Mouse (Mus musculus): Measurements from ENCODE around the gene Magi1.

Magi1 gene

DNA sequence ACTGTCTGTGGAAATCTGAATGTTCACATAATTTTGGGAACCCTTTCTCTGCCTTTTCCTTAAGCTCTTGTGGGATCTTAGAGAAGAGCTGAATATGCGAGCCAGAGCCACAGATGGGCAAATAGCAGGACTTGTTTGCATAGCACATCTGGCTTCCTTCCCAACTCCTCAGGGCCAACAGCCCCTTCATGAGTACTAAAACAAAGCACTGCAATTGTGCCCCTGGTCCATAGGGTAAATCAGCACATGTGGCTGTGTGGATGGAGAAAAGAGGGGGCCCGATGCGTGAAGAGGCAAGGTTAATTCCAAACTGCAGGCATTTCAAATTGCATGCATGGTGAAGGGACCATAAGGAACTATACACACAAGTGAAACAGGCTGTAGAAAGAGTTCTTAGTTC, 180.1 kb downstream of the Magi1 start:
- DNase-seq, result no peak

DNA sequence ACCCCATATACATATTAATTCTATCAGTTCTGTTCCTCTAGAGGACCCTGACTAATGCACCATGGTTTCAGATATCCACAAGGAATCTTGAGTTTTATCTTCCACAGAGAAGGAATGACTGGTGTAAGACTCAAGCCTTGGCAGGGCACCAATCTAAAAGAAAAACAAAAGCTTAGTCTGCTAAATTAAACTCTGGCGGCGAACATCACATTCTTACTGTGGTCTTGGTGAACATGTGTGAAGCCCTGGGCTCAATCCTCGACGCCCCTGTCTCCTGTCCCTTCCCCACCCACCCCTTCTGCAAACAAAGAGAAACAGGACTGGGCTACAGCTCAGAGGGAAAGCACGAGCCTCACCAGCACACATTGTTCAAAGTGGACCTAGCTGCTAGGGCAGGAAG, 182.5 kb downstream of the Magi1 start:
- no peak for DNase-seq

DNA sequence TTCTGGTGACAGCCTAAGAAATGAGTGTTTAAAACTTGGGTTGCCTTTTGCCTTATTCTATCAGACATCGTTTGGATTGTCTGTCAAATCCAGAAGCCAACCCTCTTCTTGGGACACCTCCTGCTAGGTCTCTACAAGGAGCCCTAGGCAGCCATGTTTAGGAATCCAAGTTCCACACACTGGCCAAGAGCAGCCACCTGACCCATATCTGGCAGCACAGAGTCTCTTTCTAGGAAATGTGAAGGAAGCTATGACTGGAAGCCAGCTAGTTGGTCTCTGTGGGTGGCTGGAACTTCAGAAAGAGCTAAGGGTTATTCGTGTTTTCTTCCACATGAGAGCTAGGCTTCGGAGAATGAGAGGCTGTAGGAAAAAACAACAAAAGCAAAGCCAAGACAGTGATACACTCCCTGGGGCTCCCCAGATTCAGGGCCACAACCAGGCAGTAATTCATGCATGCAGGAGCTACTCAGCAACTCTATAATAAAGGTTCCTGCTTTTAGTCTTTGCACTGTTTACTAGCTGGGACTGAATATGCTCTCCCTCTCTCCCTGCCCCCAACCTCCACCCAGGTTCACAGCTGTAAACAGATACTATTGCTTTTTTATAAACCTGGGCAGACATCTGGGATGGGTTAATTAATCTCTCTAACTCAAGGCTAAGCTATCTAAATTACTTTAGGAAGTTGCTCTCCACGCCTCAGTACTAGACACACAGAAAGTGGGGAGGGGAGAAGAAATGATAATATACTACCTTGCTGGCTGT, 188.6 kb downstream of the Magi1 start:
- DNase-seq, result no peak

DNA sequence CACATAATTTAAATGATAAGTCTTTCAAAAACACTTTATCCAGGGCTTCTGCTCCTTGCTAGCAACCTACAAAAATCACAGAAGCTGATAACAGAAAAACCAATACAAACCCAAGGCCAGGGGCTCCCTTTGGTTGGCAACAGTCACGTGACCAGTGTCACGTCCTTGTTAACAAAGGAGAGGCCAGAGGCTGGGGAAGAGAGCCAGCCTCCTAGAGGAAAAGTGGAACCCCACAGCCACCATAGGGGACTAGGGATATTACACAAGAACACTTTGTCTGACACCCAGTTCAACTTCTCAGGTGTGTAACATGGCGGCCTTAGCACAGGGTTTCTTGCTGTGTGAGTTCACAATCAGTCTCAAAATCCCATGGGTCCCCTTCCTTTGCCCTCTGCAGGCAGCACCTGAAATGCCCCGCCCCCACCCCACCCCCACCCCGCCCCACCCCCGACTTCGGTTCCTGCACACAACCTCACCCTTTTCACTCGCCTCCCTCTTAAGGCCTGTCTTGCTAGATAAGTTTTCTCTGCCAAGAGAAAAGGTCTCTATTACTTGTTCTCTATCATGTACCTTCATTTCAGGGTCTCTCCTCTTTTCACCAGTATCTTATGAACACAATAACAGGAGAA, 190.6 kb downstream of the Magi1 start:
- no peak for DNase-seq

DNA sequence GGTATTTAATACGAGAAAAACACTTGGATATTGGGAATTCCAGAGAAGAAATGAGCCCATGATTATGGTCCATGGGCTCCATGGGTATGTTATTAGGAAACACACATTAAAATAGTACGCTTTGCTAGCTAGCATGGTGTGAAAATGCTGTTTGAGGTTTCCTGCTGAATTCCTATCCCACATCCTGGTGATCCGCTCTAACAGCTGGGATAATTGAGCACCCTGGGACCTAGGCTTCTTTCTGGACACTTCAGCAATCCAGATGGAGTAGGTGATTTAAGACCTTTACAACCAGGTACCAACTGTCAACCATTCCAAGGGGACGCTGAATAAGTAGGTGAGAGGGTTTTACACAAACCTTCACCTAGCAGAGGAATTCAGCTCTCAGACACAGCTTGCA, 191.2 kb downstream of the Magi1 start:
- DNase-seq, result no peak

DNA sequence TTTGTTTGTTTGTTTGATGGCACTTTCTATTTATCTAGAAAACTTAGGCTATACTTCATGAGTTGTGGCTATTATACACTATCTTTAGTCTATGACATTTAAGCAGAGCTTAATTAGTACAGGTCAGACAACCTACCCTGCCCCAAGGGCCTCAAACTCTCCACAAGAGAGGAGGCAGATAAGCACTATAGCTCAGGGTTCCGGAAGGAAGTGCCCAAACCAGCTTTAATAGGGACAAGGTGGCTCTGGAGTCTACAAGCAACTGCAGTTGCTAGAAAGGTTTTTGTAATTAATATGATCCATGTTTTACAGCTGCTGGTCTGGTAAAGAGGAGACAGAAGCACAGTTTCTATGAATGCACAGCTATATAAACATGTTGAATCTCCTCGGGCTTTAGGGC, 196.9 kb downstream of the Magi1 start:
- DNase-seq, result no peak

DNA sequence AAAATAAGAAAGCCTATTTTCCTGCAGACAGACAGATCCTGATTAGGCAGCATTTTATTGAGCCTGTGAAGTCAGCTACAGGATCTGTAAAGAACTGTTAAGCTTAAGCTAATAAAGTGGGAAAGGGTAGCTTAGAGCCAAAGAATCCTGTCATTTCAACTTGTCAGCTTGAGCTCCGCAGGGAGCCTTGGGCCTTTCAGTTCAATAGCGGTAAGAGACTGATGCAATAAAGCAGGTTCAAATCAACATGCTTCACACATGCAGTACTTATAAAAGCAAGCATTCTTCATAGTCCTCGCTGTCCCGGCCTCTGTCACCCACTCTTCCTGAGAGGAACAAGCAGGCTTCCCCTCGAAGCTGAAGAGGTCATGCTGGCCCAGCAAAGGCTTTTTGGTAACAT, 199.0 kb downstream of the Magi1 start:
- peak; percentile 27 for DNase-seq

DNA sequence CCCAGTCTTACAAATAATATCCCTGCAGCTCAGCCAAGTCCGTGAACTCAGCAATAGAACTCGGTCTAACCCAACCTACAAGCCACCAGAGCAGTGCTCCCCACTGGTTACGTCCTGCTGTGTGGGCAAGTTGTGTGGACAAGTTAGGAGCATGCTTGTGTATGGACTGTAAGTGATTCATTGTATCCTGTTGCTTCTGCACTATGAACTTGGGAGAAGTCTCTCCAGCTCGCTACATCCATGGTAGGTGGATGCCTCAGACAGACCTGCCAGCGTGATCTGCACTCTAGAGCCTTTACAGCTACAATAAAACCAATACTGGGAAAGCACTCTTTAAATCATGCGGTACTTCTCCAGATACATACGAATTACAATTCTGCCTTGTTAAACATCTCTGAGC, 200.3 kb downstream of the Magi1 start:
- no peak for DNase-seq

DNA sequence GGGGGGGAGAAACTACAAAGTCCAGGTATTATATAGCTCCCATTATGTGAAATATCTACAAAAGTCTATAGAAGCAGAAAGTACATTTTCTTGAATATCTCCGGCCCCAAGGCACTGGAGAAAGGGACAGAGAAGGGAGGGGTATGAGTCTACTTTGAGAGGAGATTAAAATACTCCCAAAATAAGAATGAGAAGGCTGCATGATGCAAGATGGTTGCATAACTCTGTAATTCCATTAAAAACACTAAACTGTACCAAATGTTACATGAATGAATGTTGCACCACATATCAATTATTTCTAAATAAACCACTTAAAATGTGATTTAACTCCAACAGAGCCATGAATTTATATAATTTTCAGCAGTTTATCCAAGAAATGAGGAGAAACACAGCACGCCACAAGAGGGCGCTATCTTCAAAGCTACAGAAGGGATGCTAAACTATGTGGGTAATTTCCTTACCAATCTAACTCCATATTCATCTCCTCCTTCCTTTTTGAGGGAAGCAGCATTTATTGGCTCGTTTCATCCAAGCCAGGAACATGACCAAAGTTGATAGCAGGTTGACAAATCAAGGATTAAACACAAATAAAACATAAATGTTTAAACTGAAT, 202.7 kb downstream of the Magi1 start:
- peak; percentile 85 for DNase-seq

DNA sequence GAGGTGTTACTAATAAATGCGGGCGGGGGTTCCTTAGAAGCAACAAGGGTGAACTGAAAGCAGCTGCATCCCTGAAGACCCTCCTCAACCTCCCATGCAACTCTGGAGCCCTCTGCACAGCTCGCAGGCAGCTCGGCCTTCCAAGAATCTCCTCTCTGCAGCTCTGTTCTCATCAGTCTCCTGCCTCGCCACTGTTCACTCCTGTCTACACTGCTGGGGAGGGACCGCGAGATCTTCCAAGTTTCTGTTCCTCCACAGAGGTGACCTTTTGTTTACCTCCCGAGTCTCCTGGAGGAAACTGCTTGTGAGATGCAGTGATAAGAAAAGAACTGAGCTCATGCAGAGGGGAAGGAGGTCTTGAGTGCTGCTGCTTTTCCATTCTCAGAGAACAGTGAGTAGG, 204.8 kb downstream of the Magi1 start:
- DNase-seq, result no peak

DNA sequence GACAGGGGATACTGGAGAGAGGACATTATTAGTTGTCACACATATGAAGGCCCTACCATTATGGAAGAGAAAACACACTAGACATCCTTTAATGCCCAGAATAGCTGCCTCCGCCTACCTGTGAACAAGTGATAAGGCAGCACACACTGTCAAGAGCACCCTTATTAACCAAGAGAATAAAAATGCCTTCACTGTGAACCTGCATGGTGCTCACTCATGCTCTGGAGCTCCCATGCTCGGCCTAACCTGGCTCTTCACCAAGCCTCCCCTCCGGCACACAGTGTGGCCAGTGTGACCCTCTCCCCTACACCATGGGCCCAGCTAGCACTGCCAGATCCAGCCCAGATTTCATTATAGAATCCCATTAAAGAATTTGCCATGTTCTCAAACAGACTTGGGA, 206.7 kb downstream of the Magi1 start:
- no peak for DNase-seq

DNA sequence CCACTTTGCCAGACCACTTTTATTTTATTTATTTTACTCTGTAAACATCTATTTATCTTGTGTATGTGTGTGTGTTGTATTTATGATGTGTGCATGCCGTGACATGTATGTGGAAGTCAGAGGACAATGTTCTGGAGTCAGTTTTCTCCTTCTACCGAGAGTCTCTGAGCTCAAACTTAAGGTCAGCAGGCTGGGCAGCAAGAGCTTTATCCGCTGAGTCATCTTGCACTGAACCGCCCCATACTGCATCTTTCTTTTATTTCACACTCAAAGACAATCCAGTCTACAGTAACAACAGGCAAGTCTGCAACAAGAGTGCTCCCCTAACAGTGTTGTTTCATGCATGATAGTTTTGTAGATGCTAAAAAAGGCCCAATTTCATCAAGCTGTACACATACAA, 207.7 kb downstream of the Magi1 start:
- DNase-seq, result no peak

DNA sequence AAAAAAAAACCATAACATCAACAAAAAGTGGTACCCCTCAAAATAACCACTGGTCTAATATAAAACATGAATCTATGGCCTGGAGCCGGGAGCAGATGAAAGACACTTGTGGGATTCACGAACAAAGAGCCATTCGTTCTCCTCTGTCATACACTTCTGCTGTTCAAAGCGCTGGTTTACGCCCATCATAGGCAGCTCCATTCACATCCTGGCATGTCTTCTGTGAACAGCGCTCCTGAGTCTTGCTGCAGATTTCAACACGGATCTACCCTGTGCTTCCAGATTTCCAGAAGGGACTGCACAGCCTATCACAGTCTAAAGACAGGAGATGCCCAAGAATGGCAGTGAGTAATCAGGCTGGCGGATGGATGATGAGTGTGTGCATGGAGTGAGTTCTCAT, 208.5 kb downstream of the Magi1 start:
- no peak for DNase-seq

DNA sequence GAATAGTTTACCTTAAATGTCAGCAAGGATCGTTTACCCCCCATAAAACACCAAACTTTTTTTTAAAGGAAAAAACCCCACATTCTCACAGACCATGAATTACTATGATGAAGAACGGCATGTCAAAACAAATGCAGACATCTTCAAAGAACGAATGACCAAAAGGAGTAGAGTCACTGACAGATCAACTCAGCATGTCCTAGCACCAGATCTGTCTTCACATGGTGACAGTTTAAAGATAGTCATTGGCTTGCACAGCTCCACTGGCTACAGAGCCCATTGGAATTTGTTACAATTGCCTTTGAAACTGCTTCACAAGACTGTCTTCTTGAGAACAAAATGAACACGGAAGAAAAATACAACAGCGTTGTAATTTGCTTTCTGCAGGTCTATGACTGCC, 212.0 kb downstream of the Magi1 start:
- DNase-seq, result no peak

DNA sequence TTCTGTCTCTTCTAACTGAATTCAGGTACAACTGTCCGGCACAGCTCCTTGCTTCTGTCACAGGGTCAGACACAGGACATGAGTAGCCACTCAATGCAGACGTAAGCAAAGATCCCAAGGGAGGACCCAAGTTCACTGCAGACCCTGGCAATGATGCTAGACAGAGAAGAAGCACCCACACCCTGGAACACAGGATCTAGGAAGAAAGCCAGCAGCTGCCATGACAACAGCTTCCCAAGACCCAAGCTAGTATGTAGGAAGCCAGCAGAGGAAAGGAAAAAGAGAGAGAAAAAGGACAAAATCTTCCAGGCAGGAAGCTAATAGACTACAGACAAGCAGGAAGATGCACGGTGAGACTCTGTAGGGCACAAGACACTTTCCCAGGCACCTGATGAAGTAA, 213.0 kb downstream of the Magi1 start:
- DNase-seq, result no peak

DNA sequence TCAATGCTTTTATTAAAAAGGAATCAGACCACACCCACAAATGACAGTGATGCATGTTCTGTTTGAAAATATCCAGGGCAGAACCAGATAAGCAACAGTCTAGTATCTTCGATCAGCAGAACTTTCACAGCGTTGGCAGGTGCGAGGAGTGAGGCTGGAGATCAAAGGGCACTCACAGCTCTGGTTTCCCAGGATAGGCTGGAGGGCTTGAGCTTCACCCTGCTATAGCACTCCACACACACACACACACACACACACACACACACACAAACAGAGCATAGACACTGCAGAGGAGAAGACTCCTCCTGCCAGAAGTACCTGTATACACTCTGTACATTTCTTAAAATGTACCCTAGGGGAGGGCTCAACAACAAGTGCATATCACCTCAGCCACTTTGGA, 214.3 kb downstream of the Magi1 start:
- DNase-seq, result peak; percentile 24

DNA sequence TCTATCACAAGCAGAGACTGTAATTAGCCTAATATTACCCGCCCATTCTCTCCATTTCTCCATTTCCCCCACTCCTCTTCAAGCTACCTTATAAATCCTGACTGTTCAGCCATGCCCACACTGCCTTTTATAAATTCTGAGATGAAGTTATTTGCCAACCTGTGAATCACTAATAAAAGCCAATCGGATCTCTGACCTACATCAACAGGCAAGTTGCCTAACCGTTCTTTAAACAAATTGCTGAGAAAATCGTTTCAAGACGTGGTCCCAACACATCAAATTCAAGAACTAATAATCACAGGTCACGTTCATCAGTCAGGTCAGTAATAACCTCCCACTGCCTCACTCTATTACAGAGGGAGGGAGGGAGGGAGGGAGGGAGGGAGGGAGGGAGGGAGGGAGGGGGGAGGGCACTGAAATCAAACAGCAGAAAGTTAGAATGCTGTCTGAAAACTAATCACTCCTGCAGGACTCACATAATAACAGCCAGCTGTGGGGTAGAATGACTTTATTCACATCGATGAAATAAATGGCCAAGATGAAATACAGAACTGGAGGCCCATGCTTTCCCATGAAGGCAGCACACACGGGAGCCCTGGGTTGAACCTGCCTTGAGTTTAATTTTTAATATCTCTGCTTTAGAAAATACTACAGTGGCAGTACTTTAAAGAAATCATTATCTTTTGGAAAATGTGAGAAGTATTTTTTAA, 215.8 kb downstream of the Magi1 start:
- no peak for DNase-seq

DNA sequence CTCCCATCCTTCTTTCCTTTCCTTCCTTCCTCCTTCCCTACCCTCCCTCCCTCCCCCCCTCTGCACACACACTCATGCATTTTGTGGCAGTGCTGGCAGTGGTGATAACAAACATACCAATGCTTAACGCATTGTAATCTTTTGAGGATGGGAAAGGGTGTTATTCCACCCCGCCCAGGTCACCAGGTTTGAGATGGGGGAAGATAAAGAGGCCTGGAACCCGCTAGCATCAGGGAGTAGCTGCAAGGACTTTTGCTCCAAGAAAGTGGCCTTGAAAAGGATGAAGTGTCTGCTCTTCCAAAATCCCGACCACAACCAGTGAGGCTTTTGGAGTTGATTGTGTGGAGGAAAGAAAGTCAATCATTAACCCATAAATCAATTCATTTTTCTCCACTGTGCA, 218.9 kb downstream of the Magi1 start:
- DNase-seq, result no peak

DNA sequence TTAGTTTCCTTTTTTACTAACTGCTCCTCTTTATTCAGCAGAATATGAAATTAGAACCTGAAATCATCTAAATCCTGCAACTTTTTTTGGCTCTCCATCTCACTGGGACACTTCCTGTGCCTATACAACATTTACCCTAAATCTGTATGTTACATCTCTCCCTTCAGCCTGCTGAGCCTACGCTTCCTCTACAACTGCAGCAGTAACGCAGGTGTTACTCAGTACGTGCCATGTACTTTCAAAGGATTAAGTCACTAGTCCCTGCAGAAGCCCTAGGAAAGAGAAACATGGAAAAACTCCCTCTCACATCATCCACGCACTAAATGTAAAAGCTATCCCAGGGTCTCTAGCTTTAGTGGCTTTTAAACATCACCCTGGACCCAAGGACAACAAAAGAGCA, 220.2 kb downstream of the Magi1 start:
- DNase-seq, result no peak

DNA sequence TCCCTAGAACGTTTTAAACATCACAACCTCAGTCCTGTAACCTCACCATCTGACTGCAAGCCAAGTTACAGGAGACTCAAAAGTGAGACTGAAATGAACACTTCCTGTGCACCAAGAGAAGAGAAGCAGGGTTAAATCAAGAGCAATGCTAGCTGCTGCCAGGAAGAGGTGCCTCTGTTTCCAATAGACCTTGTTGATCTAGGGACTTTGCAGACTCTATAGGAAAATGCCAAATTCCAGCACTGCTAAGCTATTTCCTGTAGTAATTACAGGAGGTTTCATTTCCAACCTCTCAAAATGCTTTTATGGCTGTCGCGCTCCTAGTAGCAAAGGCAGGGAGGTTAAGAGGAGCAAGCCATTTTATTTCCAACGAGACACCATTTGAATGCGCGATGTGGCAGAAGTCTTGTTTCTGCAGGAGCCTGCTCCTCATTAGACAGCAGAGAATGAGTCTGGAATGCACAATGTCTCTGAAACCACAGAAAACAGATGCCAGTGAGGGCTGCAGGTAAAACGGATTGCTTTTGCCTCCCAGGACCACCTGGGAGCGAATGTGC, 222.2 kb downstream of the Magi1 start:
- no peak for DNase-seq

DNA sequence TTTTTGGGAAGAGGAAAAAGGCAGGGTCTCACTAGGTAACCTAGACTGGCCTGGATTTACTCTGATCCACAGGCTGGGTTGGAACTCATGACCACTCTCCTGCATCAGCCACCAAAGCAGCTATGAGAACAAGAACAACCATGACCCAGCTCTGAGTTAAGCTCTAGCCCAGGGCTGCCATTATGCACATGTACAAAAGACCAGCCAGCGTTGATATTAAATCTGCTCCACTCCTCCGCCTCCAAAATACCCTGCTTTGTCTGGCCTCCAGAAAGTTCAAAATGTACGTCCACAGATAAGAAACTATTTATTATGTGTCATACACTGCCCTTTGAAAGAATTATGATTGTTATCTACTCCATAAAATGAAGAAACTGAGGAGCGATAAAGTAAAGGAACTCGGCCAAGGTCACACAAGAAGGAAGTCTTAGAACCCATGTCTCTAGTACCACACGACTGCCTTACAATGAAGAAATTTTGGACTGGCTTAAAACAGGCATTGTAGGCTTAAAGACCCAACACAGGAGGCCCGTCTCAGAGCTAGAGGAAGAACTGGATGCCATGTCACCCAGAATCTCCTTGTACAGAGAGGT, 223.0 kb downstream of the Magi1 start:
- no peak for DNase-seq

DNA sequence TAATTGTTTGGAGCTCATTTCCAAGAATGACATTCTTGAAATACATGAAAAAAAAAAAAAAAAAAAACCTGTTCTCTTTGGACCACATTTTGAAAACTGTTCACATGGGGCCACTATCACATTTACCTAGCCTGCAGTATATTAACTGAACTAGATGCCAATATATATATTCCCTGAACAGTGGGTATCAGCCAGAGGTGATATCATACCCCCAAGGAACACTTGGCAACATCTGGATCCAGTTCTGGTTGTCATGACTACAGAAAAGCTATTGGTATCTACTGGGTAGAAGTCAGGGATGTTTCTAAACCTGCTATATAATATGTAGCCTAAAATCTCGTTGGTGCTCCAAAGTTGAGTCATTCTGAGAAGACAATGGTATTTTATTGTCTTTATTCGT, 224.6 kb downstream of the Magi1 start:
- DNase-seq, result no peak

DNA sequence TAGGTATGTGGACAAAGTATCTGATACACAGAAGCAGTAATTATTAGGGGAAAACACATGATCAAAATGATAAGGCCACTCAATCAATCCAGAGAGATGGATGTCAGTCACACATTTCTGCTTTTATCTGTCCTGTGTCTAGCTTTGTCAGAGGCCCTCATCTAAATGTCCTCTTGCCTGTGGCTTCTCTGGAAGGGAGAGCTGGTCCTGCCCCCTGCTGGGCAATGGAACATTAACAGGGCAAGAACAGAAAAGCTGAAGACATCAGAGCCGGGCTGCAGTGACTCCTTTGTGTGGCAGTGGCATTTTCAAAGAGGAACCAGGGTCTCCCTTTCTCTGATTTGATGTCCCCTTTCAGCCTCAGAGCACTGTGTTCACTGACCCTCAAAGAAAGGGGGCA, 229.8 kb downstream of the Magi1 start:
- peak; percentile 69 for DNase-seq

Data from kidney, postnatal 10 days (tissue).